Mouse (Mus musculus) cerebellum, adult 18-20 months (tissue): ENCODE data around the gene Wdr90.

Experiments used
- DNase-seq, 2 experiments: peaks; one replicate each; pipeline ENCODE4 v3.0.0; 2021

The Wdr90 gene

GRCm38 (mm10) chr17:25801029-25801428 is 60.3 kb downstream of the Wdr90 start:
- DNase-seq = peak; percentile 74 to 75

- peak; percentile 73 to 81 for DNase-seq
Observed at GRCm38 (mm10) chr17:25796951-25797369, 64.3 kb downstream of the Wdr90 start, which contains the start of gene Metrn. Gene Metrn, minus strand, starts transcription at chr17:25797136.

- peak in 1 of 2 experiments; percentile 45 for DNase-seq
Observed at GRCm38 (mm10) chr17:25796211-25796771, 65.0 kb downstream of the Wdr90 start.

GRCm38 (mm10) chr17:25795609-25796092 is 65.7 kb downstream of the Wdr90 start, which contains the start of gene AC134908.4:
Gene AC134908.4, minus strand, starts transcription at chr17:25795659.
- DNase-seq = peak; percentile 37 to 53

GRCm38 (mm10) chr17:25794998-25795397 is 66.3 kb downstream of the Wdr90 start:
- DNase-seq = no peak
